Mouse (Mus musculus): ENCODE data around the gene Napsa.

The Napsa gene

DNA sequence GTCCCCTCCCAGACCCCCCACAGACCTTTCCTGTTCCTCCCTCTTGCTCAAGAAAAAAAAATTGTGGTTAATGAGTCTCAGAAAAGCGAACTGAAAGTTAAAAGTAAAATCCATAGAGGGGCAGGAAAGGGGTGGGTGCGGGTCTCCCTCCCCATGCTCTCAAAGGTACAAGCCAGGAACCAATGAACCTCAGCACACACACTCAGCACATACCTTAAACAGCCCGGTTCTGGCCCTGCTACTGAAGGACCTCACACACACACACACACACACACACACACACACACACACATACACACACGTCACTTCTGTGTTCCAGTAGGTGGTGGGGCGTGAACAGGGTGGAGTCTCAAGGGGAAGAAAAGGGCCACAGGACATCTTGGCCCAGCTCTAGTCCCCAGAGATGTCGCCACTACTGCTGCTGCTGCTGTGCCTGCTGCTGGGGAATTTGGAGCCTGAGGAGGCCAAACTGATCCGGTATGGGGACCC lies at the start of gene Napsa:
Napsa (plus strand) TSS at position 168 of the 489 bp plus-strand sequence.
- DNase-seq (ENCODE audit: low spot score in 2 of 2), result no peak

DNA sequence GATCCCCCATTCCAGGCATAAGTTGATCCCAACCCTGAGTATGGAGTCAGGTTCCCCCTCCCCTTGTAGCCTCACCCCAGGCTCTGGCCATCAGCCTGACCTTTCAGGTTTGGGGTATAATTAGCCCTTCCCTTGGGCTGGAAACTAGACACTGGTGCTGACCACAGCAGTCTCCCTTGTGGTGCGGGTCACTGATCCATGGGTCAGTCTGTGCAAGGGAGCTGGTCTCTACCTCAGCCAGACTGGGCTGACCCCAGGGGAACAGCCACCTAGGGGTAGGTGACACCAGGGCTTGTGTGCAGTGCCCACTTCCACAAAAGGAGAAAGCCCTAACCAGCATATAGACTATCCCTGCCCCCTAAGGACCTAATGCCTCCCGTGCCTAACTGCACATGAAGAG lies 49.1 kb upstream of the Napsa start:
- no peak for DNase-seq (ENCODE audit: low spot score in 2 of 2)

DNA sequence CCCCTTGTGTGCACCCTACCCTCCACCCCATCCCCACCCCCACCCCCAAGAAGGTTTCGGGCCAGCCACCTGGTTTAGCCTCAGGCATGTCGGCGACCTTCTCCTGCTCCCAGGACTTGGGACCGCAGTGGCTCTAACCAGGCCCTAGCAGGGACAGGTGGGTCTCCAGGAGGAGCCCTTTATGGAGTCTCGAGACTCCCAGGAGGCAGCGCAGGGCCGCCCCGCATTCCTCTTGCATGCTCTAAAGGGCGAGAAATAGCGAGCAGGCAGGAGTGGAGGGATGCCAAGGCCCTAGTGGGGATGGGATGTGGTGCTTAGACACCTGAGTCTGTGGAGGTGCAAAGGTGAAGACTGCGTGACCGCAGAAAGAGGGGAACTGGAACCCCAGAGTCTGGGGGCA lies 47.7 kb upstream of the Napsa start, which contains the start of gene Mybpc2:
Mybpc2 (minus strand) TSS at position 155 of the 400 bp plus-strand sequence.
- no peak for DNase-seq (ENCODE audit: low spot score in 2 of 2)

DNA sequence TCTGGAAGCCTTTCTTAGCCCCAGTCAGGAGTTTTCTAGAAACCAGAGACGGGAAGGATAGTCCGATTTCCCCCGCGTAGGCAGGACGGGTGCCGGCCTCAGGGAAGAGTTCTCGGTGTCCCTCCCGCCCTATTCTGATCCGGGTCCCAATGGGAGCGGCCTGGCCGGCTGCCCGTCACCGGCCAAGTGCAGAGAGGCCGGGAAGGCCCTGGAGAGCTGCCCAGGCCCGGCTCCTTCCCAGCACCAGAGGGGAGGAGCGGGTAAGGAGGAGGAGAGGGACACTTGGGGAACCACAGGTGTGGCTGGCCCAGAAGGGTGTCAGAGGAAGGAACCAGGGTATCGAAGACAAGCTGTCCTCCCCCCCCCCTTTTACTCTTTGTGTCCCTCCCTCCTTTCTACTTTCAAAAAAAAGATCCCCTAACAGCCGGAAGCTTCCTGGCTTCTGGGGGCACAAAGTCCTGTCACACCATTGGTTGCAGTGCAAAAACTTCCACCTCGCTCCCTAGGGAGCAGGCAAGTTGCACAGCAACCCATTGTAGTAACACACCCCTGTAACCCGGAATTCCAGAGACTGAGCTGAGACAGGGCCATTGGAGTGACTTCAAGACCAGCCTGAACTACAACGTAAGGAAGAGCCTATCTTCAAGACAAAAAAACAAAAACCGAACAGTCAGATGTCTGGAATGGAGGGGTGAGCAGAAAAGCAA lies 46.9 kb upstream of the Napsa start:
- peak in 1 of 2 experiments; percentile 51 for DNase-seq (ENCODE audit: low spot score in 2 of 2)

DNA sequence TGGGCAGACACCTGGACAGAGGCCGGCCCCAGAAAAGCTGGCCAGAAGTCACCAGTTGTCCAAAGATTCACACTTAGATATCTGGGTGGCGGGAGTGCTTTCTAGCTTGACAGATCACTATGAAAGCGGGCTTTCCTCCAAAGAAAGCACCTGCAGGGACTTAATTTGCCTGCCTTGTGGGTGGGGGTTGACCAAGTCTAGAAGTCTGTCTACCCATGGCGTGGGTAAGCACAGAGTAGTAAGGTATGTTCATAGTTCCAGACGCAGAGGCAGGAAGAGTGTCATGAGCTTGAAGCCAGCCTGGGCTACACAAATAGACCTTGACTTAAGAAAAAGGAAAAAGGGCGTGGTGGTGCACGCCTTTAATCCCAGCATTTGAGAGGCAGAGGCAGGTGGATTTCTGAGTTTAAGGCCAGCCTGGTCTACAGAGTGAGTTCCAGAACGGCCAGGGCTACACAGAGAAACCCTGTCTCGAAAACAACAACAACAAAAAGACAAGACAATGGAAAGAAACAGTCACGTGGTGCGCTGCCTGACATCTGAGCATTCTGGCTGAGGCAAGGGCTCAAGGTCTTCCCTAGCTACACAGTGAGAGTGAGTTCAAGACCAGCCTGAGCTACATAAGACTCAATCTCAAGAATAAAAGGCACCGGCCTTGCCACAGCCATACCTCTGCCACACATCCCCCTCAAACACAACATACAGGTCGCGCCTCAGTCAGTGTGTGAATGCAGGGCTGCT lies 45.6 kb upstream of the Napsa start:
- DNase-seq (ENCODE audit: low spot score in 2 of 2), result no peak

DNA sequence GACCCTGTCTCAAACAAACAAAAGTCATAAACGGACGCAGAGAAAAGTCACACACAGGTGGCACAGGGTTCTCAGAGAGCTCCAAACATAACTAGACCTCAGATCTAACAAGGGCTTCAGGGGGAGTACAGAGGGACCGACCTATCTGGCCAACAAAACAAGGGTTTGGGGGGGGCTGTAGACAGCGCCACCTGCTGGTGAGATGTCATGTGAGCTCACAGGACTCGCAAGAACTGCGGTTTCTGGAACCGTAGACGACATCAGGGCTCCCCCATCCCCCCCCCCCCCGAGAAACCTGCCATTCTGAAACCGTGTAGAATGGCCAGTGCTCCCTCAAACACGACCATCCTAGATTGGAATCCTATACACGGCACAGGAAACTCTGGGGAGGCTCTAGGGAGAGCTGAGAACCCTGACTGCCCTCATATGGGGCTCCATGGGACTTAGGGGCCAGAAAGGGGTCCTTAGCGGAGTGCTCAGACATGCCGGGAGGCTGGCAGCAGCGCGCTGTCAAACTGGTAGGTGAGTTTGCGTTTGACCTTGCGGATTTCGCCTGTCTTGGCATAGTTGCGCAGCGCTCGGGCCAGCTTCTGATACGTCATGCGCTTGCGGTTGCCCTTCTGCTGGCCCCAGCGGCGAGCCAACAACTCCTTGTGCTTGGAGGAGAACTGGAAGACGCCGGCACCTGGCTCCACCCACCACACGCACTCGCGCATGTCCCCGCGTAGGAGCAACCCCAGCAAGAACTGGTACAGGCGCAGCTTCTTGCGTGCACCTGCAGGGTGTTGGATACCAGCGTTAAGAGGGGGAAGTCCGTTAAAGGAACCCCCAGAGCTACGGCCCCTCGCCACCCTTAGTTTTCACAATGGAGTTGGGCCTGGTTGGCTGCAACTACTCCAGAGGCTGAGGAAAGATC lies 44.4 kb upstream of the Napsa start:
- peak in 1 of 2 experiments; percentile 61 for DNase-seq (ENCODE audit: low spot score in 2 of 2)

DNA sequence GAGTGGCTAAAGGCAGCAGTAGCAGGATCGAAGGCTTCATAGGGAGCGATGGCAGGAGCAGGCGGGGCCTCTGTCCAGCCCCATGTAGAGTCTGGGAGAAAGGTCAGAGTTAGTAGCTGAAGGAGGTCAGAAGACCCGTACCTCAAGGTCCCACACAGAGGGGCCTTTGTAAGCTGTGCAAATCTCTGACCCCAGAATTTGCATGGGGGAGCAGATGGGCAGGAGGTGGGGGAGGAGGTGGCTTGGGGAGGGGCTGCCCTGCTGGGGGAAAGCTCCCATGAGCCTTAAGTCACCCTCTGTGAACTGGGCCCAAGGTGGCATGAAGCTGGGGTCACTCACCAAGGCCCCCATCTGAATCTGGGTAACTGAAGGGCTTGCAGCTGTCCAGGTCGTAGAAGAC lies 42.7 kb upstream of the Napsa start:
- DNase-seq (ENCODE audit: low spot score in 2 of 2), result no peak

DNA sequence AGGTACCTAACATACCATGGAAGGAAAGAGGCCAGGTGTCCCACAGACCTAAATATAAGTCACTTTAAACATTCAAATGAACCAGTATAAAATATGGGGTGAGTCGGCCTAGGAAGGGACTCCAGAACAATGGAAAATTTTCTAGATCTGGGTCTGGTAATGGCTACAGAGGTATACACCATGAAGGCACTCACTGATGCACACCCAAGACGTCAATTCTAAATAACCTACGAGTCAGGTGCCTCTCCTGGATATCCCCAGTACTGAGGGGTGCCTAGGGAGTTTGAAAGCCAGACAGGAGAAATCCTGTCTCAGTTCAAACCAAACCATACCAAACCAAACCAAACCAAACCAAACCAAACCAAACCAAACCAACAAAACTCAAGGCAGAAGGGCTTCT lies 41.7 kb upstream of the Napsa start:
- DNase-seq (ENCODE audit: low spot score in 2 of 2), result no peak

DNA sequence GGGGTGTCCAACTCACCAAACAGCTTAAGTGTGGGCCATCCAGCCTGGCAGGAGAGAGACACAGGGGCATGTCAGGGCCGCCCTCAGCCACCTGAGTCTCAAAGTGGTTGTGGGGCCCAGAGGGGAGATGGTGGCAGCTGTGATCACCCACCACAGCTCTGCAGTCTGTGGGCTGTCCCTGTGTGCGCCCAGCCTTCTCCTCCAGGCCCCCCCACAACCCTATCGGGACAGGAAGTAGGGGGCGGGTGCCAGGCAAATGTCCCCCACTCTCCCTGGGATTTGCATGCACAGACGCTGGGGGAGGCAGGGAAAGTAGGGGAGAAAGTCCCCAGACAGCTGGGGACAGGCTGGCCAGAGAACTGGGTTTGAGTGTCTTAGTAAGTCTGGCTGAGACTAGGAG lies 41.0 kb upstream of the Napsa start:
- no peak for DNase-seq (ENCODE audit: low spot score in 2 of 2)

DNA sequence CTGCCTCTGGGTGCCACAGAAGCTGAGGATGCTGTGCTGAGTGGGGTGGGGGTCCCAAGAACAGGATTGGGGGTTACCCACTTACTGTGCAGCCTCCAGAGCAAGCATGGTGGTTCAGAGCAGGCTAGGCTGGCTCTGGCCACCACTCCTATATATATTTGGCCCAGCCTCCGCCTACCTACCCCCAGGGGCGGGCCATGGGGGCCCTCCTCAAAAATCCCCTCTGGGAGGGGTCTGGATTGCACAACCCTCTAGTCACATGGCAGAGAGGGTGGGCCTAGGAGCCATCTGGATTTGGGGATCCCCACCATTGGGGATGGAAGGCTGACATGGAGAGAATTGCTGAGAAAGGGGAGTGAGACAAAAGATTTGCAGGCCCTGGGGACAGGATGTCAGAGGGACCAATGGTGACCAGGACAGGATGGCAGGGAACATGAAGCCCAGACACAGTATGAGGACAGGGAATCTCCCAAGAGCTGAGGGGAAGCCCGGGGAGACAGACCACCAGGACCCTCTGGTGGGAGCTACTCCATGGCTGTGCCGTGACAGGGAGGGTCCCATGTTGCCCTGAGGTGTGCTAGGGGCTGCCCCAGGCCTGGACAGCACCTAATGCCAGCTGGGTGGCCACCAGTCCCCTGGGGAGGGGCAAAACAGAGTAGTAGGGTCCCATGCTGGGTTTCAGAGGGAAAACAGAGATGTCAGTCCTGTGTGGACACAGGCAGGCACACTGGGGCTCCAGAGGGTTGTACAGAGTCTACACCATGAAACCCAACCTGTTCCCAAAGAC lies 40.0 kb upstream of the Napsa start, which contains the start of gene Spib:
Spib (minus strand) TSS at position 126 of the 787 bp plus-strand sequence.
- DNase-seq (ENCODE audit: low spot score in 2 of 2), result no peak

DNA sequence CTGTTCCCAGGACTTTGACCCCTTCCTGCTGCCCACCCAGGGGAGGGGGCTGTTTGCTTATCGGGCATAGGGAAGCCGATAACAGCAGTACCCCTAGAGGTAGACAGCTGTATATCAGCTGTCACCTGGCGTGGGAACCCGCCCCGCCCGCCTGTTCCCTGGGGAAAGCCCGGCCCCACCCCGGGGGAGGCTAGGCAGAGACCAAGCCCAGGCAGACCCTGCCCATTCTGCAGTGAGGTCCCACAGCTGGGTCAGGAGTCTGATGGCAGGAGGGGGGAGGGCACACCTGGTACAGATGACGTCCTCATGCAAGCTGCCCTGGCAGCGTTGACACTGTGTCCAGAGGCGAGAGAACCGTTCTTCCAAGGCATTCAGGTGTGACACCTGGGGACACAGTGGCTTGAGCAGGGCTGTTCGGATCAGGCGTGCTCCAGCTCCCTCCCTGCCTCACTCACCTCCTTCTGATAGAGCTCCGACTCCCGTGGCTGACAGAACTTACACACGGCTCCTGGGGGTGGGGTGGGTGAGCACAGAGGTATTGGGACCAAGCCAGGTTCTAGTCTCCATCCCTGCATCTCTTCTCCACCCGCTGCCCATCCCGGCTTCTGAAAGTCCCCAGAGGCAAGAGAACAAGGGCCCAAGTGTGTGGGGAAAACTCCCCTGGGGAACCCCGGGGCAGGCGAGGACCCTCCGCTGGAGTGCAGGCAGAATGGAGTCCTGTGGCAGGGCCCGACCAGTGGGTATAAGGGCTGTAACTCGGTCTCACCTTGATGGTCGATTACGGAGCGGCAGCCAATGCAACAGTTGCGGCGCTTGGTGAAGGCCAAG lies 39.0 kb upstream of the Napsa start:
- DNase-seq (ENCODE audit: low spot score in 2 of 2), result no peak

DNA sequence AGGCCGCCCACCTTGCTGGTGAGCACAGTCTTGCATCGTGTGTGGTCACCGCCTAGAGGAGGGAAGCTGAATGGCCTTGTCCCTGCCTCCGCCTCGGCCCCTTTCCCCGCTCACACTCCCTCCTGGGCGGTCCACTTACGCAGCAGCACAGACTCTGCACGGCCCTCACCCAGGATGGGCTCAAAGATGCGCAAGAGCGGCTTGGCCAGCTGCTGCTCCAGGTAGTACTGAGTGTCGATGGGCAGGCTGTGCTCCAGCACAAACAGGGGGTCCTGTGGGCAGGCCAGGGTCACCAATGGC lies 38.5 kb upstream of the Napsa start:
- no peak for DNase-seq (ENCODE audit: low spot score in 2 of 2)

DNA sequence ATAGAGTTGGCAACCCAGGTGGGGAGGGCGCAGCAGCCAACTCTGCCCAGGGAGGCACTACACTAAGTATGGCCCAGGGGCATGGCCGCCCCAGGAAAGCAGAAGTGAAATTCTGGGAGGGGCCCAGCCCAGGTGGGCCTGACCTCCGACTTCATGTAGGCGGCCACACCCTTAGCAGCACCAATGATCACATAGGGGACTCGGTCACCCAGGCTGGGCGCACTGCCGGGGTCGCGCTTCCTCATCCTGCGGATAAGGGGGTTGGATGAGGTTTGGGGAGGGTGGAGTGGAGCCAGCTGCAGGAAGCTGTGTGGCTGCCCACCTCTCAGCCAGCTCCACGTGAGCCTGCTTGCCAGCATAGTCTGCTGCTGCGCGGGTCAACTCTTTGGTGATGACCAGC lies 37.9 kb upstream of the Napsa start:
- no peak for DNase-seq (ENCODE audit: low spot score in 2 of 2)

DNA sequence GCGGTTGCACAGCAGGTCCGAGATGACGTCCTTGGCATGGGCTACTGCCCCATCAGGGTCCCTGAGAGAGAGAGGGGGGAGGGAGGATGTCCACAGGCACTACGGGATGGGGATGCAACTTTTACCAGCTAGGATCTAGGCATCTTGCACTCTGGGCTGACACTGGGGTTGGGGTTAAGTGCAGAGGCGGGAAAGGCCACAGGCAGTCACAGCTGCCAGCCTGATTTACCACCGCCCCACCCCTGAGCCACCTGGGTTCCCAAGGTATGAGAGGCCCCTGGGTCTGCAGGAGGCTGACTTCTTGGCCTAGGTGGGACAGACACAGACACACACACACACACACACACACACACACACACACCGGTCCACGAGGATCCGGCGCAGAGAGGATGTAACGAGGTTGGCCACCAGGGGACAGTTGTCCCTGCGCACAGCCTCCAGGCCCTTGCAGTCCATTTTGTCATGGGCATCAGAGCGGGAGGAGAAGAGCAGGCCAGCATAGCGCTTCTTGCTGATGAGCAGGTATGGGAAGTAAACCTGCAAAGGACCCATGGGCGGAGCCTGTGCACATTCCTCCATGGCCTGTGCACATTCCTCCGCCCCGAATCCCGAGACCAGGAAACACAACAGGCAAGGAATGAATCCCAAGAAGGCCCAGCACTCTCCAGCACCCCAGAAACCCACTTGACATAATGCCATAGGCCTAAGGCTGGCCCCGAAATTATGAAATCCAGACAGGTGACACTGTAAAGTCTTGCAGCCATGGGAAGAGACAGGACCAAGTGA lies 37.3 kb upstream of the Napsa start:
- no peak for DNase-seq (ENCODE audit: low spot score in 2 of 2)

DNA sequence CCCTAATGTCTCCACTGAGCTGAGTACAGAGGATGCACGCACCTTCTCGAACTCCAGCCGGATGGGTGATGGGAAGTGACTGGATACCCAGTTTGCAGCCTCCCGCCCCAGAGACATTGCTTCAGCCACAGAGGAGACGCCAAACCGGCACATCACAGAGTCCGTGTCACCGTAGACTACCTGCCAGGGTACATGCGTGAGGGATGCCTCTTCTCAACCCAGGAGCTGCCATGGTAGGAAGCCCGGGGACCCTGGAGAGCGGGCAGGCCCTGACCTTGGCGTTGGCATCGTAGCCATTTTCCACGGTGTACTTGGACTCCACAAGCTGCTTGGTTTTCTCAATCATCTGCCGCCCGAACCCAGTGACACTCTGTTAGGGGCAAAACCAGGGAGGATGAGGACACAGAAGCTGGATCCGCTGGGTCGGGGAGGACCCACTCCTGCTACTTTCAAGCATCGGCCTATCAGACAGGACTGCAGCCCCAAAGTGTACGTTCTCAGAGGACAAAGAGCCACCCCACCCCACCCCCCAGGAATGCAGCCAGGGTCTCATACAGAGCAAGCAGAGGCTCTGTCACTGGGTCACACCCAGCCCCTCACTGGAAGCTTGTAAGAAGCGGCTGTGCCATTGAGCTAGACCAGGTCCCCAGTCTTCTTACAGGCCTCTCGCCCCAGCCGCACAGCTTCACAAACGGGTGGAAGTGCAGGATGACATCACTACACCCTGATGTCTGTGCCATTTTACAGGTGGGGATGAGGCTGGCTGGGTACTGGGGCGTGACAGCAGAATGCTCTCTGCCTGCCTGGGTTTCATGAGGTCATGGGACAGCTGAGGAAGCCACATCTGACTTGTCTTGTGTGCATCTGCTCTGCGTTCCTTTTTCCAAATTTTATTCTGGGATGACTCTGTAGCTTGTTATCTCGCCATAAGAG lies 36.3 kb upstream of the Napsa start:
- DNase-seq (ENCODE audit: low spot score in 2 of 2), result no peak

DNA sequence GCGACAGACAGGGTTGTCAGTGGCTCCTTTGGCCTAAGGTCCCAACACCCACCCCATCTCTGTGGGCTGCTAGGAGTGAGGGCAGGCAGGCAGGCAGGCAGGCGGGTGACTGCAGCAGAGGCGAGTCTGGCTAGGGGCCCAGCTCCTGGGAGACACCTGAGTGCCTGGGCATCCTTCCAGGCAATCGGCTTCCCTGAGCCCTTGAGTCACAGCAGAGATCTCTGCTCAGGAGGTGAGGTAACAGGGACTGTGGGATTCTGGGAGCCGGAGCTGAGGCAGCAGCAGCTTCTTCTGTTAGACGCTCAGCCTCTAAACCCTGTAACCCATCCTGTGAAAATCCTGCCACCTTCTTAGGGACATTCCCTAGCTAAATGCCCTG lies 35.6 kb upstream of the Napsa start:
- no peak for DNase-seq (ENCODE audit: low spot score in 2 of 2)

DNA sequence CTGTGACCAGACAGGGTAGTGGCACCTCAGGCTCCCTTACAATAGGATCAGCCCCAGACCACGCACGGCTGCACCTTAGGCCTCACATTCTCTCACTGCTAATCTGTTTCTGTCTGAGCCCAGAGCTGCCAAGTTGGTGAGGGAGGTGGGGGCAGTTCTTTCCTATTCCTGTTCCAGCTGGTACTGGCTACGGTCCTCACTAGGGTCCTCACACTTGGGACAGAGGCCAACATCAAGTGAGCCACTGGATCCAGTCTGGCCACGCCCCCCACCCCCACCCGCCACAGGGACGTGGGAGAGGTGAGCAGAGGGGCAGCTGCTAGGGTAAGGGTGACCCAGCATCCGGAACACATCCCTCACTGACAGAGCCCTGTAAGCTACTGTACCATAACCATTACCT lies 35.2 kb upstream of the Napsa start:
- no peak for DNase-seq (ENCODE audit: low spot score in 2 of 2)

DNA sequence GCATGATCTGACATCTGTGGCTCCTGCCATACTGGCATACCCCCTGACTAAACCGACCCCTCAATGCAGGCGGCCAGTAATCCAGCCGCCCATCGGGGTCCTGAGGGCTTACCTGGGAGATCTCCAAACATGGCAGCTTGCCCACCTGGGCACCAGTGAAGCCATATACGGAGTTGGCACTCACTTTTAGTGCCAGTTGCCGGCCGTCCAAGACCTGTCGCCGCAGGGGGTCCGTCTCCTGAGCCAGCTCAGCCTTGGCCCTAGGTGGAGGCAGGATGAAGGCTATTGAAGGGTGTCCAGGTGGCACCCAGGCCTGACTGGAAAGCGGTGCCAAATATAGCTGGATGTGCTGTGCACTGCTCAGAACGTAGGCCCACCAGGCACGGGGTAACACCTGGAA lies 34.7 kb upstream of the Napsa start:
- DNase-seq (ENCODE audit: low spot score in 2 of 2), result no peak
